Mouse (Mus musculus): ENCODE measurements around the gene Slc35f5.

- TF ChIP-seq CTCF (IDR thresholded peaks at IDR 0.05; ENCODE audit: borderline replicate concordance, insufficient read depth, low read depth, low read length) (no peak), POLR2A (IDR thresholded peaks at IDR 0.05; ENCODE audit: borderline replicate concordance, insufficient read depth, low read length) (no peak)
These were observed 33.8 kb upstream of the Slc35f5 start for GRCm38 (mm10) chr1:125526666-125527004.

Measured in cerebellum, adult 2 months (tissue).